Mouse (Mus musculus): ENCODE results near the gene Prx.
A peak's percentile ranks its signal among the peaks of the same experiment; 100 is the strongest.
"Not testable (repeated sequence)": the region's sequence is repeated elsewhere in the genome, so short reads cannot be mapped to it uniquely, and the experiment has no call there.

The Prx gene

DNA sequence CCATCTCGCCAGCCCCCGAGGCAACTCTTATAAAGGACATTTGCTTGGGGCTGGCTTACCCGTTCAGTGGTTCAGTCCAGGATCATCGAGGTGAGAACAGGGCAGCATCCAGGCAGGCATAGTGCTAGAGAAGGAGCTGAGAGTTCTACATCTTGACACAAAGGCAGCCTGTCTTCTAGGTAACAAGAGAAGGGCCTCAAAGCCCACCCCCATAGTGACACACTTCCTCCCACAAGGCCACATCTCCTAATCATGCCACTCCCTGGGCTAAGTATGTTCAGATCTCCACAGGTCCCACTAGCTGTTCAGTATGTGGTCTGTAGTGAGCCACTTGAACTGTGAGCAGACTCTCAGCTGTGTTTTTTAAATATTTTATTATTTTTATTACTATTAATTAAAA, 15.3 kb upstream of the Prx start:
- no peak for DNase-seq (ENCODE audit: low spot score in 2 of 2)

DNA sequence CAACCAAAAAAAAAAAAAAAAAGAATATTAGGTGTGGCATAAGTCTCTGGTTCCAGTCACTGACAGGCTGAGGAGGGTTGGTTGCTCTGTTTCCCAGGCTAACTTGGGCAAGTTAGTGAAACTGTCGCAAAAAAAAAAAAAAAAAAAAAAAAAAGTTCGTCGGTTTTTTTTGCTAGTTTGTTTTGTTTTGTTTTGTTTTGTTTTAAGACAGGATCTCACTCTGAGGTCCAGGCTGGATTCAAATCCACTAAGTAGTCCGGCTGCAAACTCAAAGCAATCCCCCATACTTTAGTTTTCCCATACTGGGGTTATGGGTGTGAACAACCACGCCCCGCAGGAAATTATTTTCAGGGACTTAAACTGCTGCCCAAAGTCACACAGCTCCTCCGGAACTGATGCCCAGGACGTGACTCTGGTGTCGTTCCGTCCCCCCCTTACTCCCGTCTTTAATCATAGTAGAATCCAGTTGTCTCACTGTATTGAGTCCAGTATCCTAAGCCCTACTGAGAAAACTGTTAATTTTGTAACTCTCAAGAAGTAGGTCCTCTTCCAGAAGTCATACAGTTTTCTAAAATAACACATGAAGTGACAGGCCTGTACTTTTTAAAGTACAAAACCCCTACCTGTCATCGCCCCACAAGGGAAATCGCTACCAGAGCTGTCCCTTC, 12.9 kb upstream of the Prx start:
- DNase-seq (ENCODE audit: low spot score in 2 of 2), result no peak

DNA sequence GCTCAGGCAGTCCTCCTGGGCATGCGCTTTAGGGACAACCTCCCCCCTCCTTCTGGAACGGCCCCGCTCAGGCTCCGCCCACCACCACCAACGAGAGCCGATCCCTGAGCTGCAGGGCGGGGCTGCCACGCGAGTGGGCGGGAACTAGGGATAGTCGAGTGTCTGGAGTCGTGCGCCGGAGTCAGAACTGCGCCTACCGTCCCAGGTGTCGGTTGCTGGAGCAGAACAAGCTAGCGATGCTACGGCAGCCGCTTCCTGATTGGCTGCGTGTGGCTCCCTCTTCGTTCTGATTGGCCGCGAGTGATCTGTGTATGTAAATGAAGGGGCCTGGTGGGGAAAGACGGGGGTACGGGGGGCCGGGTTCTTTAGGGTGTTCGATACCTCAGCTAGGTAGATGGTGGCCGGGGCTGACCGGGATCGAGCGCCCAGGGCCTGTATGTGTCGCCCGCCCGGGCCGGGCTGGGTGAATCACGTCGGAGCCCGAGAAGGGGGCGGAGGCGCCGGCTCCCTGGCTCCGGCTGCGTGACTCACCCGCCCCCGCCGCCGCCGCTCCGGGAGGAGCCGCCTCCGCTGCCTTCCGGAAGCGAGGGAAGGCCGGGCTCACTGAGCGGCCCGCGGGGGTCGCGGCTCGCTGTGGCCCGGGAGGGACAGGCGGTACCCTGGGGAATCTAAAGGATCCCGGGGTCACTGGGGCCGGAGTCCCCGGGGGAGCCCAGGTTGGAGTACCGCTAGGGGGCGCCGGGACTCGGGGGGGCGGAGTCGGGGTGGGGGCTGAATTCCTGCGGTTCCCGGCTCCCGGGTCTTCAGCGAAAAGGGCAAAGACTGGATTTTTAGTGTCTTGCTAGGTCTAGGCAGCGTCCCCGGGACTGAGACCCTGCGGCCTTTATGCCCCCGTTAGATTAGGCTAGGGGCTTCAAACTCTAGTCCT, 12.1 kb upstream of the Prx start, which contains the start of gene Sertad1:
Gene Sertad1, plus strand, starts transcription at position 141 of the 928 bp plus-strand sequence.
- DNase-seq (ENCODE audit: low spot score in 2 of 2), result peak; percentile 99

DNA sequence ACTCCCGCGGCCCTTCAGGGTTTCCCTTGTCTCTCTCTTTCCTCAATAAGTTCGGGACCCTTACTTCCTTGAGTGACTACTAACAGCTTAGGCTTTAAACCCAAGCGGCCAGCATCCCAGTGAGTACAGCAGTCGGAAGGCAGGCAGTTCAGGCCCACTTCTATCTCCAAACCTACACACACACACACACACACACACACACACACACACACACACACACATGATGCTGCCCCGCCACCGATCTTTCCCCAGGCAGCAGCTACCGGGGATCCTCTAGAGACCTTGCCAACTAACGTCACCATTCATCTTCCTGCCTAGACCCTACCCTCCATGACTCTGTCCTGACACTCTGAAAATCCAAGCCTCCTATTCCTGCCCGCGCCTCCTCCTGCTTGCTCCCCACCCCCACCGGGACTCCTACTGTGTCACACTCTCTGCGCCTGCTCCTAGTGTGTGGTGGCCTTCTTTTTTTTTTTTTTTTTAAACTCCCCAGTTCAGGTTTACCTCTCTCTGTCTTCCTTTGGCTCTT, 11.3 kb upstream of the Prx start:
- DNase-seq (ENCODE audit: low spot score in 2 of 2), result peak; percentile 51 to 65

DNA sequence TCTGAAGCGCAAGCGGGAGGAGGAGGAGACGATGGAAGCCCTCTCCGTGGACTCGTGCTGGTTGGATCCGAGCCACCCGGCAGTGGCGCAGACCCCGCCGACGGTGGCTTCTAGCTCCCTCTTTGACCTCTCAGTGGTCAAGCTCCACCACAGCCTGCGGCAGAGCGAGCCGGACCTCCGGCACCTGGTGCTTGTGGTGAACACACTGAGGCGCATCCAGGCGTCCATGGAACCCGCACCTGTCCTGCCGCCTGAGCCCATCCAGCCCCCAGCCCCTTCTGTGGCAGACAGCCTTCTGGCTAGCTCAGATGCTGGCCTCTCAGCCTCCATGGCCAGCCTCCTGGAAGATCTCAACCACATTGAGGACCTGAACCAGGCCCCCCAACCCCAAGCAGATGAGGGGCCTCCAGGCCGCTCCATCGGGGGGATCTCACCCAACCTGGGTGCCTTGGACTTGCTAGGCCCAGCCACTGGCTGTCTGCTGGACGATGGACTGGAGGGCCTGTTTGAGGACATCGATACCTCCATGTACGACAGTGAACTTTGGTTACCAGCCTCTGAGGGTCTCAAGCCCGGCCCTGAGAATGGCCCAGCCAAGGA, 9.8 kb upstream of the Prx start:
- no peak for DNase-seq (ENCODE audit: low spot score in 2 of 2)

DNA sequence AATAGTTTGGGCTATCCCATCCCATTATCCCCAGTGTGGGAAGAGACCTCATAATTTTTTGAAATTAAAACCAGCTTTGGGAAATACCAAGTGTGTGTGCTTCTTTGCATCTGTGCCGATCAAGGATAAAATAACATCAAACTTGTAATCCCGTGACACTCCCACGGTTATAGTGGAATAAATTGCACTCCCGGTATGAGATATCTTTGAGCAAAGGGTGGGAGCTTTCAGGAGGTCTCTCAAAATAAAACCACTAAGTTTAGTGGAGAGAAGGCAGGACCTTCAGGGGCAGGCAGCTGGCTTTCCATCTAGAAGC, 8.9 kb upstream of the Prx start:
- DNase-seq (ENCODE audit: low spot score in 2 of 2), result no peak

DNA sequence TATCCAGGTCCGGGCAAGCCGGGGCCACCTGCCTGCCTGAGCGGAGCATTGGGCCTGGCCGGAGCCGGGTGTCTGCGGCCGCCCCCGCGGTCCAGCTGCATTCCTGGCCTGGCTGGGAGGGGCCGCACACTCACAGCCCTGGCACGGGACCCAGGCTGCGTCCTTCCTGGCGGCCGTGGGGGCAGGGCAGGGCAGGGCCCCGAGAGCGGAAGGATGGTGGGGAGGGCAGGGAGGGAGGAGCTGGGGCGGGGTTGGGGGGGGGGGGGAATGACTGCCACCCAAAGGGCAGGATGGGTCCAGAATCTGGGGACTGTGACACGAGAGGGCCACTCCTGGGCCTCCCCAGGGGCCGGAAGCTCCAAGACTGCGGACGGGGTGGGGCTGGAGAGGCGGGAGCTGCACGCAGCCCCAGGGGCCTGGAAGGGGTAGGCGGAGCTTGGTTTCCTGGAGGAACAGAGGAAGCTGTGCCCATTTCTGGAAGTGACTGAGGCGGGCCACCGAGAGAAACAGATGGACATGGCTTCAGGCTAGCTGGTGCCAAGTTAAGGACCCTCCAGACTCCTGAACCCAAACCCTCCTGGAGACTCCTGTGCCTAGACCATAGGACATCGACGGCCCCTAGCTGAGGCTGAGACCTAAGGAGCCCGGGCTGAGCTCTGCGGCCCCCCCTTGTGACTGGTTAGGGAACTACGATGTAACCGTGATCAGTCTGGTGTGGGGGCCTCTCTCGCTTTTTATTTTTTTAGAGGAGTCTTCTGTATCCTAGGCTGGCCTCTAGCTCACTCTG, 8.4 kb upstream of the Prx start:
- DNase-seq (ENCODE audit: low spot score in 2 of 2), result peak; percentile 71 to 72

DNA sequence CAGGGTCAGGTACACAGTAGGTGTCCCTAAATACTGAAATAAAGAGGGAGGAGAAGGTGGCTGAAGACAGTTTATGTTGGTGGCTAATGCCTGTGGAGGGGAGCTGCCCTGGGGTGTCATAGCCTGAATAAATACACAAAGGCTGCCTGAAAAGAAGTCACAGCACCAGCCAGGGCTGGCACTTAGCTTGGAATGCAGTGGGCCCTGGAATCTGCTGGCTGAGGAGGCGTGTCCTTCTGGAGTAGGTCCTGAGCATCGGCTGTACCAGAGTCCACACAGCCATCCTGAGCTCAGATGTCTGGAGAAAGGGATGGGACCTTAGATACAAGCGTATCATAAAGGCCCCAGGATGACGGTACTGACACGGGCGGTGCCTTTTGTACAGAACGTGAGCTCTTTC, 7.3 kb upstream of the Prx start:
- no peak for DNase-seq (ENCODE audit: low spot score in 2 of 2)

DNA sequence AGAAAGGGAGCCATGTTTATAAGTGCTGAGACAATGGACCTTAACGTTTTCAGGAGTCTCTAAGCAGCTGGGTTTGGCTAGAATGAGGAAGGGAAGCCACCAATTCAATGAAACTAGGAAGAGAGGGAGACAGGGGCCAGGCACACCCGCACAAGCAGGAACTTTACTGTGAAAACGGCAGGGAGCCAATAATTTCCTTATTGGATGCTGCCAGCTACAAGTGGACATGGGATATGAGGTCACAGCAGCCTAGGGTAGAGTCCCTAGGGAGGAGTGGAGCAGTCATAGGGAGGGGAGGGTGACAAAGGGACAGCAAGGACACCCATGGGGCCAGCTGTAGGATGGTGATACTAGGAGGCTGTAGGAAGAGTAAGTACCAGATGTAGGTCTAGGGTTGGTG, 6.1 kb upstream of the Prx start:
- no peak for DNase-seq (ENCODE audit: low spot score in 2 of 2)

DNA sequence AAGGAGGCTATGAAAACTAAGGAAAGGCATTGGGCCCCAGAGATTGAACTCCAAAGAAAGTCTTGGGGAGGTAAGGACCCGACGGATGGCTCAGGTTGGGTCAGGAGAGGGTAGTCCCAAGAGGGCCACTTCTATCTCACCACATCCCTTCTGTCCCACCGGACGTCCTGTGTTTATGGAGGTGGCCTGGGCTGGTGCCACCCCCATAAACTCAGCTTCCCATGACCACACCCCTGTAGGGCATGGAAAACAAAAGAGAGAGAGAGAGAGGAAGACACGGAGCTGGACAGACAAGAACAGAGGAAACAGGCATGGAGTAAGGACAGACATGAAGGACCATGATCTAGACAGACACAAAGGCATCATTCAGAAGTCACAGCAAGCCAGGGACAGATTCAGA, 5.7 kb upstream of the Prx start:
- no peak for DNase-seq (ENCODE audit: low spot score in 2 of 2)

DNA sequence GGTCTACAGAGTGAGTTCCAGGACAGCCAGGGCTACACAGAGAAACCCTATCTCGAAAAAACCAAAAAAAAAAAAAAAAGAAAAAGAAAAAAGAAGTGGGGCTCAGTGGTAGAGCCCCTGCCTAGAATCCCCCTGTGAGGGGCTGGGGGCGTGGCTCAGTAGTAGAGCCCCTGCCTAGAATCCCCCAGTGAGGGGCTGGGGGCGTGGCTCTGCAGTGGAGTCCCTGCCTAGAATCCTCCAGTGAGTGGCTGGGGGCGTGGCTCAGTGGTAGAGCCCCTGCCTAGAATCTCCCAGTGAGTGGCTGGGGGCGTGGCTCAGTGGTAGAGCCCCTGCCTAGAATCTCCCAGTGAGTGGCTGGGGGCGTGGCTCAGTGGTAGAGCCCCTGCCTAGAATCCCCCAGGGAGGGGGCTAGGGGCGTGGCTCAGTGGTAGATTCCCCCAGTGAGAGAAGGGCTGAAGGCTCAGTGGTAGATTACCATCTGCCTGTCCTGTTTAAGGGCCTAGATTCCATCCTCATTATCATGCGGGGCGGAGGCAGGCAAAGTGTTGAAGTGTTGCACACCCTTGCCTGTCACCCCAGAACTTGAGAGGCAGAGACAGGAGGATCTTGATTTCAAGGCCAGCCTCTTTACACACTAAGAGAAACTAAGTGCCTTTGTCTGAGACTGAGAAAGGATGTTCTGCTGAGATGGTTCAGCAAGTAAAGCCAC, 4.3 kb upstream of the Prx start:
- not testable (repeated sequence) for DNase-seq (ENCODE audit: low spot score in 2 of 2)

DNA sequence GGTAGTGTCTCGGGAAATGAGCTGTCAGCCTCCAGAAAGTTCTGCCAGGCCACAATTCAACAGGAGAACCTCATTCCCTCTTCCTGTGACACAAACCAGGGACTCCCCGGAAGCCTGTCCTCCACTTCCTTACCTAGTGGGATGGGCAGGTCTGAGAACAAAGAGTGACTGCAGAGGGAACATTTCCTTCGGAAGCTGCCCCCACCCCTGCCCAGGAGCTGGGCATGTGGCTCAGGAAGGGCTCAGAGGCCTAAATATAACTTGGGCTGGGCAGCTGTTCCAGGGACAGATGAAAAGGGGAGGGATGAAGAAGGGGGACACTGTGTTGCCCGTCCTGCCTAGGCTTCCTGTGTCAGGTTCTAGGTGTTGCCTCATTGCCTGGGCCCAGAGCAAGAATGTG, 2.5 kb downstream of the Prx start:
- DNase-seq (ENCODE audit: low spot score in 2 of 2), result no peak

DNA sequence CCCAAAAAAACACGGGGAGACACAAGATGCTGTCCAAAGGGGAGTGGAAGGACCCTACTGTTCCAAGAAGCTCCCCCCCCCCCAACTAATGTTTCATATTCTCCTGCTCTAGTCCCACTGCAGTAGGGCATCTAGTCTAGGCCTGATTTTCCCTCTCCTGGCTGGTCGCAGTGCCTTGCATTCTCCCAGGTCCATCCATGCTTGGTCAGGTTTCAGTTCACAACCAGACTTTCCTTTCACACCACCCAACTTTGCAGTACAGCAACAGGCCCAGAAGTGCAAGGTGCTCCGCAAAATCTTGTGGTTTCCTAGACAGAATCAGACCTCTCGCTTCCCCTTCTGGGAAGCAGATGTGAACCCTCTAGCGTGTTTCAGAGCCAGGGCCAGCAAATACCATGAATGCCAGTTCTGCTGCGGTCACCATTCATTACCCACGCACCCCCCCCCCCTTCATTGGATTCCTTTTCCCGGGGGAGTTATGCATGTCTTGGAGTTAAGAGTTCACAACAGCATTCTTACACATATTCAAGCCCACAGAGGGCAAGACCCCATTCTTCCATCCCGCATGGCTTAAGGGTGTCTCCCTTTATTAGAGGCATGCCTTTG, 7.7 kb downstream of the Prx start:
- no peak for DNase-seq (ENCODE audit: low spot score in 2 of 2)

DNA sequence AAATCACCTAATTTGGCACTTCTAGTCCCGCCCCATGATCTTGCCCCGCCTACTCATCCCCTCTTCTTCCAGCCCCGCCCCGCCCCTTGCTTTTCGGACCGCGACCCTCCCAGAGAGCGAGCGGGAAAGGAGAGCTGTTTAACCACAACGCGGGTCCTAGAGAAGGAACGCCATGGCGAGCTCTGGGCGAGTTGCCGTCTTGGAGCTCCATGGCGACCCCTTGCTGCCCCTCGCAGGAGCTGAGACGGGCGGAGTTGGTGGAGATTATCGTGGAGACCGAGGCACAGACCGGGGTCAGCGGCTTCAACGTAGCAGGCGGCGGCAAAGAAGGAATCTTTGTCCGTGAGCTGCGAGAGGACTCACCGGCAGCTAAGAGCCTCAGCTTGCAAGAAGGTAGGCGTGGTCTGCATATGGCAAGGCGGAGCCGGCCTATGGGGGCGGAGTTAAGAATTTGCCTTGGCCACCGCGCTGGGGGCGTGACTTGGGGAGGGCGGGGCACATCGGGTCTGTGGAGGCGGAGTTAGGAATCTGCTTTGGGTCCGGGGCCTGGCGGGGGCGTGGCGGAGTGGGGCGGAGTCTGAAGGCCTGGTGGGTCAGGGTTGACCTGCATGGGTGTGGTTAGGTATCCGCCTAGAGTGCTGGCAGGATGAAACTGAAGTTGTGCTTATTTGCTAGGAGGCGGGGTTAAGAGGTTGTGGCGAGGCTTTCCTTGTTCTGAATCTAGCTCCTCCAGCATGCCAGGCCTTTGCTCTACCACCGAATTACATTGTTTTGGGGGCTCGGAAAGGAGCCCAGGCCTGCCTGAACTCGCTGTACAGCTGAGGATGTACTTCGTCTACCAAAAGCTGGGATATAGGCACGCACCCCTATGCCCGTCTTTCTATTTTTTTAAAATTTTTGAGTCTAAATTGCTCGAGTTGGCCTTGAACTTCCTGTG, 8.9 kb downstream of the Prx start:
- peak; percentile 90 to 93 for DNase-seq (ENCODE audit: low spot score in 2 of 2)

DNA sequence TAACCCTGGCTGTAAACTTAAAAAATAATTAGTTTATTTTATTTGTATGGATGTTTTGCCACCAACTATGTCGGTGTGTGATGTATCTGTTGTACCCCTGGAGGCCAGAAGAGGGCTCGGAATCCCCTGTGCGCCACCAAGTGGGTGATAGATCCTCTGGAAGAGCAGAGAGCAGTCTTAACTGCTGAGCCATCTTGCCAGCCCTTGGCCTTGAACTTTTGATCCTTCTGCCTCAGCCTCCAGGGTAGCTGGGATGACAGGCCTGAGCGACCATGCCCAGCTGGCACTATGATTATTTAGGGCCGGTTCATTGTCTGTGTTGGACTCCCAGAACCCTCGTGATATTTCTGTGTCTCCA, 9.5 kb downstream of the Prx start:
- DNase-seq (ENCODE audit: low spot score in 2 of 2), result no peak

DNA sequence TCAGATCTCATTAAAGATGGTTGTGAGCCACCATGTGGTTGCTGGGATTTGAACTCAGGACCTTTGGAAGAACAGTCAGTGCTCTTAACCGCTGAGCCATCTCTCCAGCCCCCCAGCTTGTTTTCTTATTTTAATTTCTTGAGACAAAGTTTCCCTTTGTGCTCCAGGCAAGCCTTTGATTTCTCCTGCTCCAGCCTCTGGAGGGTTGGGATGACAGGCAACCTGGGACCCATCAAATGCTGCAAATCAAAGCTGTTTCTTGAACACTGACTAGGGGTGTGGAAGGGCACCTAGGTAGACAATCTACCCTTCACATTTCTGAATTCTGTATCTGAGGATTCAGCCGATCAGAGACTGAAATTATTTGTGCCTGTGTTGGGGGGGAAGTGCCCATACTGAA, 11.7 kb downstream of the Prx start:
- no peak for DNase-seq (ENCODE audit: low spot score in 2 of 2)

DNA sequence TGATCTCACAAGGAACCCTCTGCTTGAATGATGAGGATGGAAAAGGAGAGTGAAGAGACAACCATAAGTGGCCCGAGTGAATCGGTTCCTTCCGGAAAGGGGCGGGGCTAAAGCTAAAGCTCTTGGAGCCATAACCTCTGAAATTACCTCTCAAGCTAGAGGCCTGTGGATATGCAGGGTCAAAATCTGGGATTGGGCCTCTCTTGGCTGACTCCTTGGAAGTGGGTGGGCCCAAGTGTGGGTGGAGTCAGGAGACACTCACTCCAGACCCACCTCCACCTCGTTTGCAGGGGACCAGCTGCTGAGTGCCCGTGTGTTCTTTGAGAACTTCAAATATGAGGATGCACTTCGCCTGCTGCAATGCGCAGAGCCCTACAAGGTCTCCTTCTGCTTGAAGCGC, 15.8 kb downstream of the Prx start:
- DNase-seq (ENCODE audit: low spot score in 2 of 2), result no peak

DNA sequence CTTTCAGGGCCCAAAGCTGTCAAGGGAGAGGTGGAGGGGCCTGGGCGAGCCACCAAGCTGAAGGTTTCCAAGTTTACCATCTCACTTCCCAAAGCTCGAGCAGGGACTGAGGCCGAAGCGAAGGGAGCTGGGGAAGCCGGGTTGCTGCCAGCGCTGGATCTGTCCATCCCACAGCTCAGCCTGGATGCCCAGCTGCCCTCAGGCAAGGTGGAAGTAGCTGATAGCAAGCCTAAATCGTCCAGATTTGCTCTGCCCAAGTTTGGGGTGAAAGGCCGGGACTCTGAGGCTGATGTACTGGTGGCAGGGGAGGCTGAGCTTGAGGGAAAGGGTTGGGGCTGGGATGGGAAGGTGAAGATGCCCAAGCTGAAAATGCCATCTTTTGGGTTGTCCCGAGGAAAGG, 19.2 kb downstream of the Prx start:
- no peak for DNase-seq (ENCODE audit: low spot score in 2 of 2)

DNA sequence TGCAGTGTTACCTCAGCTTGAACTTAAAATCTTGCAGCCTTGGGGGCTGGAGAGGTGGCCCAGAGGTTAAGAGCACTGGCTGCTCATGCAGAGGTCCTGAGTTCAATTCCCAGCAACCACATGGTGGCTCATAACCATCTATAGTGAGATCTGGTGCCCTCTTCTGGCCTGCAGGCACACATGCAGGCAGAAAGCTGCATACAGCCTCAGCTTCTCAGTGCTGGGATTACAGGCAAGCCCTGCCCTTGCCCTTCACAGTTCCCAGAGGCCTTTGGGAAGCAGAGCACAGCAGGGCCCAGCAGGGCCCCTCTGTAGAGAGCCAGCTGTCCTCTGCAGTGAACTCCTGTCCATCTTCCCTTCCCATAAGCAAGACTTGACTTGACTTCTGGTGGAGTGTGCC, 21.0 kb downstream of the Prx start:
- no peak for DNase-seq (ENCODE audit: low spot score in 2 of 2)

DNA sequence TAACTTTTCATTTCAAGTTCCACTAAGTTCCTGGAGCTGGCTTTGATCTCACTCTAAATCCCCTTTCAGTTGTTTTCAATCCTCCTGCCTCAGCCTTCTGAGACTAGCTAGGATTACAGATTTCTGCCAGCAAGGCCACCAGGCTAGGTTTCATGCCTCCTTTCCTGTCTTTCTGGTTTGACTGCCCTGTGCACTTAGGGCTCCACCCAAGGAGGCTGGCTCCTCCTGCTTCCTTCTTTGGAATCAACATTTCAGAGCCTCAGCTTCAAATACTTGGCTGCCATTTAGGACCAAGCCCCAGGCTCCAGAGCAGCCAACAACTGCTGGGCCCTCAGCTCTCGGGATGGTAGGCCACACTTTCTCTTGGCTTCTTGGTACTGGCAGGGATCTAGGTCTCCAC, 21.5 kb downstream of the Prx start:
- DNase-seq (ENCODE audit: low spot score in 2 of 2), result no peak
